12 mouse cellular contexts compared by ENCODE assay signal in the genomic region with DNA sequence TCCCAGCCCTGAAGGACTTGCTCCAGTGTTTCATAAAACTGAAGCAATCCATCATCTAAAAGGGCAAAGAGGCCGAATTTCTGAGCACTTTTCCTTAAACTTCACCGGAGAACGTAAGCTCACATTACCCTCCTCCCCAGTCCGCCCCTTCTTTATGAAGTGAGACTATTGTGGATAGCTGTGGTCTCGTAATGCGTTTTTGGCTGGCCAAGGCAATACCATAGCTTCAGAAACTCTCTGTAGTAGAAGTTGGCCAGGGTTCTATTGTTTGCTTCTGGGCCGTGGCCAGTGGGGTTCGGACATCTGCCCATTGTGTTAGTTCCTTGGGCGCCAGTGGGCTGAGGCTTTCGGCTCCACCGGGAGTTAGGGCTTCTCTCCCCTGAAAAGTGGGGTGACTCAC.
DNase-seq lines count a peak whose midpoint lies in the region; ATAC-seq lines count a peak whose summit lies in the region.
"Had no signal": no experiment of that assay in that cellular context is flagged by ENCODE, and none has a peak within 500 bp of the region (broad histone marks: within the 10 kb centered on the region; RNA-seq: fewer than 3 reads in every experiment).

No protein-coding gene starts in this region.

- 67% methylated on average over 11 of the region's 11 CpGs for WGBS in kidney, embryonic 16.5 days
- WGBS in embryonic facial prominence, embryonic 14.5 days = 74% methylated on average over 11 of the region's 11 CpGs
- 61% methylated on average over 11 of the region's 11 CpGs for WGBS in limb, embryonic 13.5 days

- DNase-seq in embryo, embryonic 11 days = peak; percentile 19
- DNase-seq in embryo, embryonic 10.5 days (ENCODE audit: low spot score) = no peak
- no peak for DNase-seq in kidney, postnatal 14 days
- DNase-seq in embryonic facial prominence, embryonic 14.5 days (ENCODE audit: low spot score) = no peak
- no peak for DNase-seq in urinary bladder, postnatal 10 days (ENCODE audit: low spot score)
- DNase-seq: kidney, adult 11 months; midbrain, embryonic 14.5 days had no signal

- H3K4me1 ChIP-seq in kidney, embryonic 16.5 days (ENCODE audit: insufficient read depth, low read length) = 0 out of 2 replicates have a peak, but pooled peaks cover 7% of the 10 kb centered on the region
- peaks cover 3% of the 10 kb centered on the region; the same call in 1 of the 2 replicates for H3K4me1 ChIP-seq in embryonic facial prominence, embryonic 14.5 days (ENCODE audit: control insufficient read depth, insufficient read depth, low read length)
- H3K4me1 ChIP-seq in limb, embryonic 13.5 days = peaks cover 10% of the 10 kb centered on the region; the same call in 1 of the 2 replicates
- H3K4me1 ChIP-seq: heart, embryonic 13.5 days had no signal

- no peaks in the 10 kb centered on the region for H3K36me3 ChIP-seq in kidney, embryonic 16.5 days (ENCODE audit: insufficient read depth, low read length)
- no peaks in the 10 kb centered on the region for H3K36me3 ChIP-seq in embryonic facial prominence, embryonic 14.5 days (ENCODE audit: control insufficient read depth, insufficient read depth, low read length)
- no peaks in the 10 kb centered on the region for H3K36me3 ChIP-seq in limb, embryonic 13.5 days
- H3K36me3 ChIP-seq: heart, embryonic 13.5 days had no signal

- no peak overlapping the region for H3K27ac ChIP-seq in kidney, embryonic 16.5 days (ENCODE audit: low read length)
- no peak overlapping the region for H3K27ac ChIP-seq in embryonic facial prominence, embryonic 14.5 days (replicated peaks; ENCODE audit: low read depth, low read length)
- H3K27ac ChIP-seq in limb, embryonic 13.5 days = no peak overlapping the region
- H3K27ac ChIP-seq: heart, embryonic 13.5 days; liver, embryonic 14.5 days had no signal

- H3K9ac ChIP-seq in kidney, embryonic 16.5 days (replicated peaks; ENCODE audit: low read length) = no peak overlapping the region
- H3K9ac ChIP-seq in embryonic facial prominence, embryonic 14.5 days (ENCODE audit: low read depth, low read length) = no peak overlapping the region
- H3K9ac ChIP-seq in limb, embryonic 13.5 days = no peak overlapping the region
- H3K9ac ChIP-seq: heart, embryonic 13.5 days; liver, embryonic 14.5 days had no signal

- no peak for ATAC-seq in kidney, embryonic 16.5 days (ENCODE audit: low FRiP score, low TSS enrichment)
- no peak for ATAC-seq in embryonic facial prominence, embryonic 14.5 days (ENCODE audit: low read depth)
- ATAC-seq in limb, embryonic 13.5 days (ENCODE audit: low FRiP score, low read depth) = no peak
- ATAC-seq in activated CD4-positive, CD25-positive, alpha-beta regulatory T cell, adult 4 months = no peak

- H3K27me3 ChIP-seq in kidney, embryonic 16.5 days (ENCODE audit: insufficient read depth, low read length) = no peaks in the 10 kb centered on the region
- no peaks in the 10 kb centered on the region for H3K27me3 ChIP-seq in embryonic facial prominence, embryonic 14.5 days (replicated peaks; ENCODE audit: control insufficient read depth, insufficient read depth, low read length)
- H3K27me3 ChIP-seq in limb, embryonic 13.5 days = no peaks in the 10 kb centered on the region
- H3K27me3 ChIP-seq: heart, embryonic 13.5 days had no signal

- no peak overlapping the region for H3K4me3 ChIP-seq in kidney, embryonic 16.5 days (ENCODE audit: low read length)
- no peak overlapping the region for H3K4me3 ChIP-seq in embryonic facial prominence, embryonic 14.5 days (ENCODE audit: low read depth, low read length)
- H3K4me3 ChIP-seq in limb, embryonic 13.5 days = no peak overlapping the region
- H3K4me3 ChIP-seq: heart, embryonic 13.5 days had no signal

- H3K4me2 ChIP-seq in kidney, embryonic 16.5 days (replicated peaks; ENCODE audit: low read depth, low read length) = peak overlapping the region; percentile 40
- H3K4me2 ChIP-seq in embryonic facial prominence, embryonic 14.5 days (ENCODE audit: low read depth, low read length) = peak overlapping the region; percentile 25; the same call in 1 of the 2 replicates
- peak overlapping the region; percentile 45 for H3K4me2 ChIP-seq in limb, embryonic 13.5 days (replicated peaks)
- H3K4me2 ChIP-seq: heart, embryonic 13.5 days had no signal

- H3K9me3 ChIP-seq in kidney, embryonic 16.5 days (ENCODE audit: low read length) = no peaks in the 10 kb centered on the region
- no peaks in the 10 kb centered on the region for H3K9me3 ChIP-seq in embryonic facial prominence, embryonic 14.5 days (ENCODE audit: control insufficient read depth, low read length)
- no peaks in the 10 kb centered on the region for H3K9me3 ChIP-seq in limb, embryonic 13.5 days
- H3K9me3 ChIP-seq: heart, embryonic 13.5 days had no signal
